Comparison of ENCODE assay signal across 9 mouse cellular contexts in genomic region chr2:102030652-102031051, GRCm38 (mm10).
DNase-seq lines count a peak whose midpoint lies in the region; ATAC-seq and TF ChIP-seq lines count a peak whose summit lies in the region.
"Had no signal": no experiment of that assay in that cellular context is flagged by ENCODE, and none has a peak within 500 bp of the region (broad histone marks: within the 10 kb centered on the region; RNA-seq: fewer than 3 reads in every experiment).

No protein-coding gene starts in this region.

- no peaks in the 10 kb centered on the region for H3K9me3 ChIP-seq in kidney, embryonic 15.5 days (replicated peaks)
- H3K9me3 ChIP-seq in lung, embryonic 14.5 days (ENCODE audit: low read depth, low read length): no peaks in the 10 kb centered on the region

- no peak overlapping the region for H3K27ac ChIP-seq in kidney, embryonic 15.5 days
- H3K27ac ChIP-seq in lung, embryonic 14.5 days (ENCODE audit: low read depth): no peak overlapping the region

- peak; percentile 22 for DNase-seq in urinary bladder, postnatal 25 days (ENCODE audit: low spot score)
- DNase-seq in urinary bladder, postnatal 10 days (ENCODE audit: low spot score): no peak
- DNase-seq in embryo, embryonic 10.5 days (ENCODE audit: low spot score): peak; percentile 78
- peak; percentile 31 to 64 for DNase-seq in gastrocnemius, postnatal 4 days (ENCODE audit: low spot score in 2 of 2)
- peak; percentile 84 for DNase-seq in lung, embryonic 14.5 days
- DNase-seq in retina, embryonic 14.5 days (ENCODE audit: low spot score): peak; percentile 76

- H3K4me1 ChIP-seq in kidney, embryonic 15.5 days: peaks cover 20% of the 10 kb centered on the region
- H3K4me1 ChIP-seq in lung, embryonic 14.5 days (ENCODE audit: insufficient read depth): no peaks in the 10 kb centered on the region

- no peak overlapping the region for H3K9ac ChIP-seq in kidney, embryonic 15.5 days
- H3K9ac ChIP-seq in lung, embryonic 14.5 days: no peak overlapping the region

- no peak overlapping the region for H3K4me2 ChIP-seq in kidney, embryonic 15.5 days
- no peak overlapping the region for H3K4me2 ChIP-seq in lung, embryonic 14.5 days

- peaks cover 4% of the 10 kb centered on the region; the same call in 1 of the 2 replicates for H3K27me3 ChIP-seq in kidney, embryonic 15.5 days
- no peaks in the 10 kb centered on the region for H3K27me3 ChIP-seq in lung, embryonic 14.5 days (ENCODE audit: insufficient read depth, low read length)

- no peaks in the 10 kb centered on the region for H3K36me3 ChIP-seq in kidney, embryonic 15.5 days
- 0 out of 2 replicates have a peak, but pooled peaks cover 3% of the 10 kb centered on the region for H3K36me3 ChIP-seq in lung, embryonic 14.5 days (ENCODE audit: insufficient read depth)

- 15% methylated on average over 5 of the region's 5 CpGs for WGBS in kidney, embryonic 15.5 days
- 28% methylated on average over 5 of the region's 5 CpGs for whole genome bisulfite sequencing in lung, embryonic 14.5 days

- peak; percentile 81 for TF ChIP-seq CTCF in lung, embryonic 14.5 days (IDR thresholded peaks at IDR 0.05; ENCODE audit: low read depth)

- H3K4me3 ChIP-seq in kidney, embryonic 15.5 days (replicated peaks): no peak overlapping the region
- H3K4me3 ChIP-seq in lung, embryonic 14.5 days (ENCODE audit: low read depth, low read length): no peak overlapping the region
- H3K4me3 ChIP-seq: myocyte had no signal

- 0 out of 2 replicates have a peak, but pooled peaks have one; percentile 23 for ATAC-seq in kidney, embryonic 15.5 days (replicated peaks; ENCODE audit: low FRiP score)
- ATAC-seq in lung, embryonic 14.5 days (ENCODE audit: insufficient read depth): no peak
- ATAC-seq in monocyte, adult 5-6 weeks (replicated peaks; ENCODE audit: insufficient number of reproducible peaks, low FRiP score, low TSS enrichment, poor library complexity, severe bottlenecking): no peak
